Mouse (Mus musculus) Patski (cell line): Measurements from ENCODE around the gene Siva1. TPM values are rescaled to one million over a fixed set of nuclear protein-coding genes. Genes with fewer than 3 reads are reported as not detected.

Experiments
- ATAC-seq: fragments of 100-300 bp; one replicate; pipeline ENCODE4 v1.8.0; 2021
- CTCF ChIA-PET: fragments of 350-600 bp; sonication (Branson Sonifier 250); formaldehyde crosslinking; loops from one replicate; lab custom pipeline; 2022; ENCODE audit warnings: inconsistent platforms; lab: Charles Lee
- POLR2A ChIA-PET: fragments of 350-600 bp; sonication (Branson Sonifier 250); formaldehyde crosslinking; loops from one replicate; lab custom pipeline; 2022; ENCODE audit warnings: antibody characterized with exemption, inconsistent platforms; lab: Charles Lee
- DNase-seq: peaks from one replicate; pipeline ENCODE4 v3.0.0-alpha.2; 2011; ENCODE audit warnings: low read depth, low spot score
- H3K27me3 ChIP-seq: fragments of 371-371 bp; one replicate; pipeline ENCODE4 v1.5.1; 2021
- CTCF ChIP-seq: fragments of 100-300 bp; IDR thresholded peaks from one replicate; pipeline ENCODE4 v1.5.1; 2021
- in situ Hi-C: fragments of 300-500 bp; cut with MboI; formaldehyde crosslinking; loops from 3 replicates; pipeline ENCODE4 v1.11.1; 2018; ENCODE audit warnings: low pct_unique_long_range_greater_than_20kb, mixed read lengths
- polyA plus RNA-seq: library from polyadenylated mRNA; unstranded; gene quantifications from one replicate; pipeline ENCODE4 v1.2.3, GENCODE M21; 2021

Gene Siva1
- polyA plus RNA-seq, 1 experiment from 2014 or later: 36.0 TPM

GRCm38 (mm10) chr12:112665445-112665844 lies 21.0 kb downstream of the Siva1 start:
- ATAC-seq (no peak), DNase-seq (no peak)
- TF ChIP-seq CTCF: no peak
- H3K27me3 ChIP-seq: no peaks in the 10 kb centered on the region
- CTCF ChIA-PET: interaction anchor here (1.0 kb wide), 1 partner anchor 9 kb away, joined by 3 read pairs; the partner anchor contains the start of gene Akt1
- POLR2A ChIA-PET: no interaction called here
- in situ Hi-C loops: no loop called here

DNA sequence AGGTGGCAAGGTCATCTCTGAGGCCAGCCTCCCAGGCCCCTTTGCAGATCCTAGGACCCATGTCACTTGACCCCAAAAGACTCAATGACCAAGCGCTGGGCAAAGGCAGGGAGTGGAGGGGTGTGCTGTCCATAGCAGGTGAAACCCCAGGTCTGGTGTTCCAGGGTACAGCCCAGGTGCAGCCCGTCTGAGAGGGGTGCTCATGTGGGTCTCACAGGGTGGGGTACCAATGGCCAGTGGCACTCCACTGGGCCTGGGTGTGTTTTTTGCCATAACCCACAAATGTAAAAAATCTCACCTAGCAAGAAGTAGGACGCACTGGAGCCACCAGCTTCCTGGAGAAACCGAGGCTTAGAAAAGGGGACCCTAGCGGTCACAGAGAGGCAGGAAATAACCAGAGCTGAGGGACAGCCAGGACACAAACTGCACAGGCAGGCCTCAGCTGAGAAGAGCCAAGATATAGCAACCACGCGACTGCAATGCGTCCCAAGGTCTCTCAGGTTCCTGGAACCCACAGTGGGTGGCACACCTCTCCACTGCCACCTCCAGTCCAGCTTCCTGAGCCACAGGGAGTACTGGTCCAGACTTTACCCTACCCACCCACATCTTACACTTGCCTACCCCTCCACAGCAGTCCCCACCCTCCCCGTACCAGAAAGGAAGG lies 21.5 kb downstream of the Siva1 start:
- no peaks in the 10 kb centered on the region for H3K27me3 ChIP-seq
- in situ Hi-C loops: no loop called here
- TF ChIP-seq CTCF: no peak
- ATAC-seq (no peak), DNase-seq (no peak)
- CTCF ChIA-PET: no interaction called here
- POLR2A ChIA-PET: no interaction called here

GRCm38 (mm10) chr12:112667619-112668297 lies 23.3 kb downstream of the Siva1 start:
- no peak for DNase-seq
- POLR2A ChIA-PET: no interaction called here

GRCm38 (mm10) chr12:112670718-112671393 lies 26.4 kb downstream of the Siva1 start:
- TF ChIP-seq CTCF: no peak
- CTCF ChIA-PET: no interaction called here
- in situ Hi-C loops: no loop called here
- no peak for DNase-seq
- no peak for ATAC-seq
- no peaks in the 10 kb centered on the region for H3K27me3 ChIP-seq
- POLR2A ChIA-PET: interaction anchor here (0.6 to 1.0 kb wide), 2 partner anchors 23 to 179 kb away, joined by 3 to 5 read pairs; no protein-coding TSS in a partner anchor

More at GRCm38 (mm10) chr12:112667619-112668297, 23.3 kb downstream of the Siva1 start:
- H3K27me3 ChIP-seq: no peaks in the 10 kb centered on the region
- in situ Hi-C loops: no loop called here
- ATAC-seq: no peak
- TF ChIP-seq CTCF: no peak
- CTCF ChIA-PET: interaction anchor here (1.2 kb wide), 1 partner anchor 16 kb away, joined by 3 read pairs; no protein-coding TSS in a partner anchor

- no peak for DNase-seq
- in situ Hi-C loops: no loop called here
- ATAC-seq: no peak
- no peaks in the 10 kb centered on the region for H3K27me3 ChIP-seq
- no peak for TF ChIP-seq CTCF
- ChIA-PET CTCF (interaction anchor here (1.4 to 1.5 kb wide), 2 partner anchors 8 to 49 kb away, joined by 3 to 4 read pairs; partner anchors contain the start of gene Cep170b), POLR2A (interaction anchor here (1.0 kb wide), 1 partner anchor 180 kb away, joined by 5 read pairs; no protein-coding TSS in a partner anchor)
Observed at GRCm38 (mm10) chr12:112671891-112672290, 27.4 kb downstream of the Siva1 start.

- POLR2A ChIA-PET: no interaction called here
- no peak for TF ChIP-seq CTCF
- ATAC-seq: no peak
Observed at GRCm38 (mm10) chr12:112672744-112673575, 28.5 kb downstream of the Siva1 start.

DNA sequence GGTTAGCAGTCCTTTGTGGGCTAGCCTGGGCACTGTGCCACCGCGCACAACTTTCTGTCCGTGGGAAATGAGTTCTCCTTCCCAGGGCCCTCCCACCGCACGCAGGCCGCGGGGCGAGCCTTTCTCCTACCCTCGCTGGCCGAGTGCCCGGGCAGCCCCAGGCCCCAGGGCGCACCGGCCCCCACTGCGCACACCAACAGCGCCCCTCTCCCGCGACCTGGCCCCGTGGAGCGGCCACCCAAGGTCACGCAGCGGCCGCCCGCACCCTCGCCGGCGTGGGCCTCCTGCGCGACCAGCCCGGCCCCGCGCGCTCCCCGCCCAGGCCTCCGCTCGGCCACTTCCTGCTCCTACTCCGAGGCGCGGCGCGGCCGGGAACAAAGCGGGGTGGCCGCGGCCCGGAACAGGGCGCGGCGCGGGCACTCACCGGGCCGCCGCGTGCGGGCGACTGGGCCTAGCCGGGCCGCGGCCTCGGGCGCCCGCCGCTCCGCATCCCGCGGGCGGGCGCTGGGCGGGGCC lies 29.2 kb downstream of the Siva1 start:
- ATAC-seq: peak; percentile 4
- TF ChIP-seq CTCF: no peak
- no peak for DNase-seq
- H3K27me3 ChIP-seq: no peaks in the 10 kb centered on the region
- CTCF ChIA-PET: interaction anchor here (1.3 to 1.4 kb wide), 2 partner anchors 14 to 33 kb away, joined by 3 read pairs; no protein-coding TSS in a partner anchor
- in situ Hi-C loops: no loop called here
- POLR2A ChIA-PET: no interaction called here

More at GRCm38 (mm10) chr12:112672744-112673575, 28.5 kb downstream of the Siva1 start:
- DNase-seq: no peak
- CTCF ChIA-PET: interaction anchor here (1.3 to 1.5 kb wide), 3 partner anchors 9 to 48 kb away, joined by 3 to 4 read pairs (median 3); partner anchors contain the start of gene Cep170b
- in situ Hi-C loops: no loop called here
- no peaks in the 10 kb centered on the region for H3K27me3 ChIP-seq

DNA sequence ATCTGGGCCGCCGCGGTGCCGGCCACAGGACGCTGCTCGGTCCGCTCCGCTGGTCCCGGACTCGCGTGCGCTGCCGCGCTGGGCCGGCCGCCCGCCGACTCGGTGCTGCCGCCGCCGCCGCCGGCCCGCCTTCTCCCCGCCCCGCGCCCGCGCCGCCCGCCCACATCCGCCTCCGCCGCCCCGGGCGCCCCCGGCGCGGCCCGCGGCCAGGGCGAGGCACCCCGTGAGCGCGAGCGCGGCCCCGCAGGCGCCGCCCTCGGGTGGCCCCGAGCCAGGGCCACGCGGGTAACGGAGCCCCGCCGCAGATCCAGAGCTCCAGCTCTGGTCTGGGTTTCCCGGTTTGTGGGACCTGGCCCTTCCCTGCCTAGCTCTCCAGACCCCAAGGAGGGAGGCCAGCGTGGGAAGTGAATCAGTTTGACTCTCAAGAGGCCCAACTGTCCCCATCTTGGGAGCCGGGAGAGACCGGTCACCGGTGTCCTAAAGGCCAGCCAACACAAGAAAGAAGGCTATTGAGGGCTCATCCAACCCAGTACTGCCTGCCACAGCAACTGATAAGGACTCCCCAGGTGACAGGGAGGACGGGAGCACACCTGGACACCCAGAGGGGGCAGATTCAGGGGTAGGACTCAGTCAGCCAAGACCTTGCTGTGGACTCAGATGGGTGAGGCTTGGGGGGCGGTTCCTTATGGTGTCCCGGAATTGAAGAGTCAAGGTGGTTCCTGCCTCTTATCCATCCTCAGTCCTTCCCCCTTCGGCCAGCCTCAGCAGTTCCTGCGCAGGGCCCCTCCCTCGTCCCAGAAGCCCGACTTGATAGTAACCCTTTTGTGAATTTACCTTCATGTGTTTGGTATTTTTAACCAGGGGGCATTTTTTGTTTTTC lies 29.9 kb downstream of the Siva1 start, which contains the start of gene Akt1:
TSS of gene Akt1 (minus strand) at position 753 of the 880 bp plus-strand sequence.
- no peaks in the 10 kb centered on the region for H3K27me3 ChIP-seq
- in situ Hi-C loops: no loop called here
- DNase-seq (no peak), ATAC-seq (peak; percentile 31)
- TF ChIP-seq CTCF: no peak
- POLR2A ChIA-PET: interaction anchor here (0.6 to 0.8 kb wide), 3 partner anchors 19 to 495 kb away, joined by 3 read pairs; no protein-coding TSS in a partner anchor
- CTCF ChIA-PET: interaction anchor here (0.6 to 1.4 kb wide), 7 partner anchors 9 to 39 kb away, joined by 3 to 4 read pairs (median 3); no protein-coding TSS in a partner anchor
